Mouse (Mus musculus) liver, embryonic 12.5 days (tissue): ENCODE data around the gene Tchp. TPM values are rescaled to one million over a fixed set of nuclear protein-coding genes. Genes with fewer than 3 reads are reported as not detected.

Experiments
- ATAC-seq: fragments of 200-750 bp; cut with Nextera tagmentation; 2 replicates; pipeline ENCODE4 v1.8.0; 2017; ENCODE audit warnings: moderate number of reproducible peaks, mild to moderate bottlenecking, moderate library complexity
- H3K27ac ChIP-seq: fragments of 300-500 bp; sonication (generic); 2 replicates; pipeline ENCODE4 v1.5.1; 2016; ENCODE audit warnings: mild to moderate bottlenecking
- H3K27me3 ChIP-seq: fragments of 300-500 bp; sonication (generic); replicated peaks from 2 replicates; pipeline ENCODE4 v1.6.1; 2016; ENCODE audit warnings: mild to moderate bottlenecking, moderate library complexity
- H3K36me3 ChIP-seq: fragments of 300-500 bp; sonication (generic); 2 replicates; pipeline ENCODE4 v1.6.1; 2016; ENCODE audit warnings: mild to moderate bottlenecking, moderate library complexity
- H3K4me1 ChIP-seq: fragments of 300-500 bp; sonication (generic); 2 replicates; pipeline ENCODE4 v1.6.1; 2016
- H3K4me2 ChIP-seq: fragments of 300-500 bp; sonication (generic); 2 replicates; pipeline ENCODE4 v1.6.1; 2016; ENCODE audit warnings: mild to moderate bottlenecking, moderate library complexity
- H3K4me3 ChIP-seq: fragments of 300-500 bp; sonication (generic); 2 replicates; pipeline ENCODE4 v1.5.1; 2016; ENCODE audit warnings: mild to moderate bottlenecking, moderate library complexity
- H3K9ac ChIP-seq: fragments of 300-500 bp; sonication (generic); 2 replicates; pipeline ENCODE4 v1.6.1; 2016; ENCODE audit warnings: mild to moderate bottlenecking, moderate library complexity
- H3K9me3 ChIP-seq: fragments of 300-500 bp; sonication (generic); replicated peaks from 2 replicates; pipeline ENCODE4 v1.6.1; 2016; ENCODE audit warnings: mild to moderate bottlenecking, moderate library complexity
- WGBS: fragments of 180-500 bp; shearing (Covaris S2); methylation state at CpG from one replicate; pipeline ENCODE4 v1.1.7; 2016; ENCODE audit not compliant: insufficient replicate concordance; 5-methylcytosine and 5-hydroxymethylcytosine counted together
- polyA plus RNA-seq: library from polyadenylated mRNA; unstranded; fragments of >200 nt; fragmentation: Nextera tagmentation; extraction: Ambion mirVana; gene quantifications from 2 replicates; pipeline ENCODE4 v1.2.1, GENCODE M21; 2016

The Tchp gene
- 6.2 and 7.5 TPM in 2 replicates for polyA plus RNA-seq

DNA sequence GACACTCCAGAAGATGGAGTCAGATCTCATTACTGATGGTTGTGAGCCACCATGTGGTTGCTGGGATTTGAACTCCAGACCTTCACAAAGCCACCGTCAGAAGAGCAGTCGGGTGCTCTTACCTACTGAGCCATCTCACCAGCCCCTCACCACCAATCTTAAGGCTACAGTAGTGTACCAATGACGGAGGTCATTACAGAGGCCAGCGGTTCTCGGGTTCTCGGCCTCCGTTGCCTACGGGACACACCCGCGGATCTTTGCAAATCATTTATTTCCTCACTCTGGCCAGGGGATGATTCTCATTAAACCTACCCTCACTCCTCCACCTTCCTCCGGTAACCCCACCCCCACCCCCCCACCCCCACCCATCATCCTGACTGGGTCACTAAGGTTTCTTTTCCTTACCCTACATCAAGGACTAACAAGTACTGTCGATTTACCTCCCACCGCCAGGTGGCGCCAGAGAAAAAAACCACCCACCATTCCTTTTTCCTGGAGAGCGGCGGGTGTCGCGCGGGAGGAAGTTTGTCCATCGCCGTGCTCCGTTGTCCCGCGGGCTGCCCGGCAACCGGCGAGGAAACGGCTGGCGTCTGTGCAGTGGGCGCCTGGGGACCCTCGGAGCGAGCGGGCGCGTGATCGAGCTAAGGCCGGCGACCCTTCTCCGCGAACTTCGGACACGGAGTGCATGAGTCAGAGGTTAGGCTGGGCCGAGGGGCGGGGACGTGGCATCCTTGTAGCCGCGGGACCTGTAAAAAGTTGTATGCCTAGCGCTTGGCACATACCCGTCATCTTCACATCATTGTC, at the start of gene Tchp:
Tchp (plus strand) TSS at position 496 of the 804 bp plus-strand sequence.
- Histone ChIP-seq H3K36me3 (peaks cover 34% of the 10 kb centered on the region), H3K4me2 (peak within 1 kb of the TSS; percentile 89), H3K4me1 (peaks cover 36% of the 10 kb centered on the region), H3K9ac (peak within 1 kb of the TSS; percentile 81), H3K4me3 (peak within 1 kb of the TSS; percentile 84), H3K9me3 (no peaks in the 10 kb centered on the region), H3K27ac (no peak within 1 kb of the TSS), H3K27me3 (no peaks in the 10 kb centered on the region)
- WGBS = 5% methylated on average over 49 of the region's 49 CpGs
- peak; percentile 68 for ATAC-seq

DNA sequence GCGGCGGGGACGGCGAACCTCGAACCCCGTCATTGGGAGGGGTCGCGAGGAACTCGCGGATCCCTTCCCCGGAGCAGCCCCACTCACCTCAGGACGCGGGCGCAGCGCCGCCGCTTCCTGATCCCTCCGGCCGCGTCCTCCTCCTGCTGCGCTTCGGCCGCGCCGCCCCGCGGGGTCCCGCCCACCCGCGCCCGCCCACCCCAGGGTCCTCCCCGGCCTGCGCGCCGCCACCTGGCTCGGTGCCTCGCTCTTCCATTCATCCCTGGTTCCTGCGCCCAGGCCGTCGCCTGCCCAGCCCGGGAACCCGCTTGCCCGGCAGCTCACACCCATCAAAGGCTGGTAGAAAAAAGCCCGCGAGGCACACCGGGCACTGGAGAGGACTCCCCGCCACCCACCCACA, 49.3 kb upstream of the Tchp start, which contains the start of gene Trpv4:
Trpv4 (minus strand) TSS at position 167 of the 400 bp plus-strand sequence.
- Histone ChIP-seq H3K4me2 (peak within 1 kb of the TSS; percentile 69), H3K4me1 (peaks cover 6% of the 10 kb centered on the region; the same call in 1 of the 2 replicates), H3K9ac (0 out of 2 replicates have a peak within 1 kb of the TSS, but pooled peaks have one; percentile 17), H3K27ac (no peak within 1 kb of the TSS), H3K9me3 (no peaks in the 10 kb centered on the region), H3K4me3 (peak within 1 kb of the TSS; percentile 47), H3K27me3 (peaks cover 82% of the 10 kb centered on the region), H3K36me3 (no peaks in the 10 kb centered on the region)
- 4% methylated on average over 47 of the region's 47 CpGs for WGBS
- ATAC-seq = no peak

DNA sequence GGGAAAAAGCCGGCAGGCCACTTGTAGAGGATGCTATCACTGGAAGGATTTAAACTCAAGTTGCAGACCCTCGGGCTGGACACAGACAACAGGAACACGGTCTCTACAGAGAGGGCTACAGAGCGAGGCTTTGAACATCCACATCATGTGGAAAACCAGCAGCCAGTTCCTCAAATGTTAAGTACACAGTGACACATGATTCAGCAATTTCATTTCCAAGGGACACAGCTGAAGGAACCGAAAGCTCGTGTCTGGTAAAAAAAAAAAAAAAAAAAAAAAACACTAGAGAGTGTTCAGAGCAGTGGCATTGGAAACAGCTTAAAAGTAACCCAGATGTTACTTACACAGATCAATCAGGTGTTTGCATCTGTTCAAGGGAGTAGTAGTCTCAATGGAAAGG, 46.5 kb upstream of the Tchp start:
- H3K9ac ChIP-seq = no peak overlapping the region
- ATAC-seq = no peak
- no peak overlapping the region for H3K4me2 ChIP-seq
- no peak overlapping the region for H3K4me3 ChIP-seq
- H3K36me3 ChIP-seq = no peaks in the 10 kb centered on the region
- no peaks in the 10 kb centered on the region for H3K9me3 ChIP-seq
- H3K4me1 ChIP-seq = peaks cover 6% of the 10 kb centered on the region; the same call in 1 of the 2 replicates
- 32% methylated on average over 6 of the region's 6 CpGs for WGBS
- H3K27ac ChIP-seq = no peak overlapping the region
- peaks cover 57% of the 10 kb centered on the region for H3K27me3 ChIP-seq

DNA sequence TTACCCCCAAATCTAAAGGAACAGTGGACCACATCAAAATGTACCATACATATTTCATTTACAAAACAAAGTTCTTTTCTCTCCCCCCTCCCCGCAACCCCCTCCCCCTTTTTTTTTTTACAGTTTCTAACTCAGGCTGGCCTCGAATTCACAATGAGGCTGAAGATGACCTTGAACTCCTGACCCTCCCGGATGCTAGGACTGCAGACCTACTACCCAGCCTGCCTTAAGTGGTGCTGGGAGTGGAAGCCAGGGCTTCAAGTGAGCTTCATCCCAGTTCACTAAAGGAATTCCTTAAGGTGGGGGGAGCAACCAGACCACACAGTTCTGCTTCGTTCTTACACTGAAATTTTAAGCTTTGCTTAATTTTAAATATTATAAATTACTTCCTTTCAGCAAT, 43.4 kb upstream of the Tchp start:
- Histone ChIP-seq H3K4me1 (peaks cover 14% of the 10 kb centered on the region), H3K27ac (no peak overlapping the region)
- WGBS = 74% methylated on average over 4 of the region's 4 CpGs

DNA sequence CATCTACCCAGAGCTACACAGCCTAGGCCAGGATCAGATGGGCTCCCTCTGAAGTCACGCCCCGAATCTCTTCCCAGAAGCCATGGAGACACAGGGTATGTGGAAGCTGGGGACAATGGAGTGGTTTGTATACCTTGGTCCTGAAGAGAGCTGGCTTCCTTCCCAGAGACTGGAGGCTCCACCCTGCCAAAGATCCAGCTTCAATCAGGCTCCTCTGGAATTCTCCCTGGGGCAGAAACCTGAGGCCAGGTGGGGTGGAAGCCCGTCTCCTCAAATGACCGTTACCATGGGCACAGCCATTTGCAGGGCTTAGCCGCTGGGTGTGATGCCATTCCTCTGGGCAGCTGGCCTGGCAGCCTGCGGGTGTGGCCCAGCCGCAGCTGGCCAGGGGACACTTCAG, 42.8 kb upstream of the Tchp start:
- Histone ChIP-seq H3K9ac (no peak overlapping the region), H3K4me1 (peaks cover 14% of the 10 kb centered on the region), H3K9me3 (no peaks in the 10 kb centered on the region), H3K4me3 (no peak overlapping the region), H3K27me3 (peaks cover 20% of the 10 kb centered on the region), H3K4me2 (no peak overlapping the region), H3K27ac (no peak overlapping the region), H3K36me3 (peaks cover 2% of the 10 kb centered on the region; the same call in 1 of the 2 replicates)
- WGBS = 77% methylated on average over 7 of the region's 7 CpGs
- no peak for ATAC-seq

More for the DNA sequence above, 43.4 kb upstream of the Tchp start:
- H3K4me2 ChIP-seq = no peak overlapping the region
- no peaks in the 10 kb centered on the region for H3K36me3 ChIP-seq
- H3K9ac ChIP-seq = no peak overlapping the region
- ATAC-seq = no peak
- no peak overlapping the region for H3K4me3 ChIP-seq
- peaks cover 26% of the 10 kb centered on the region for H3K27me3 ChIP-seq
- no peaks in the 10 kb centered on the region for H3K9me3 ChIP-seq

DNA sequence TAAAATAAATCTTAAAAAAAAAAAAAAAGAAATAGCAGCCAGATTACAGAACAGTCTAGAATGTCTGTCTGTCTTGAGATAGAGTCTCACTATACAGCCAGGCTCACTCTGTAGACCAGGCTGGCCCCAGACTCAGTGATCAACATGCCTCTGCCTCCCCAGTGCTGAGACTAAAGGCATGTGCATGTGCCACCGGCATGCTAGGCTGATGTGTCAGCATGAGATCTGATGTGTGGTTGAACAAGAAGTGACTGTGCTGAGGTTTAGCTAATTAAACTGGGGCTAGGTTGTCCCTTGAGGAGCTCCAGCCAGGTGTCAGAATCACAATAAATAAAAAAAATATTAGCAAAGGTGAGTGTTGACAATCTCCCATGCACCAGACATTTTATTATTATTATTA, 40.9 kb upstream of the Tchp start:
- Histone ChIP-seq H3K9ac (no peak overlapping the region), H3K9me3 (no peaks in the 10 kb centered on the region), H3K4me3 (no peak overlapping the region), H3K27ac (no peak overlapping the region), H3K36me3 (peaks cover 10% of the 10 kb centered on the region; the same call in 1 of the 2 replicates), H3K4me1 (peaks cover 14% of the 10 kb centered on the region), H3K27me3 (peaks cover 5% of the 10 kb centered on the region; the same call in 1 of the 2 replicates), H3K4me2 (peak overlapping the region; percentile 74)
- ATAC-seq = no peak
- 52% methylated on average over 1 of the region's 1 CpGs for WGBS

DNA sequence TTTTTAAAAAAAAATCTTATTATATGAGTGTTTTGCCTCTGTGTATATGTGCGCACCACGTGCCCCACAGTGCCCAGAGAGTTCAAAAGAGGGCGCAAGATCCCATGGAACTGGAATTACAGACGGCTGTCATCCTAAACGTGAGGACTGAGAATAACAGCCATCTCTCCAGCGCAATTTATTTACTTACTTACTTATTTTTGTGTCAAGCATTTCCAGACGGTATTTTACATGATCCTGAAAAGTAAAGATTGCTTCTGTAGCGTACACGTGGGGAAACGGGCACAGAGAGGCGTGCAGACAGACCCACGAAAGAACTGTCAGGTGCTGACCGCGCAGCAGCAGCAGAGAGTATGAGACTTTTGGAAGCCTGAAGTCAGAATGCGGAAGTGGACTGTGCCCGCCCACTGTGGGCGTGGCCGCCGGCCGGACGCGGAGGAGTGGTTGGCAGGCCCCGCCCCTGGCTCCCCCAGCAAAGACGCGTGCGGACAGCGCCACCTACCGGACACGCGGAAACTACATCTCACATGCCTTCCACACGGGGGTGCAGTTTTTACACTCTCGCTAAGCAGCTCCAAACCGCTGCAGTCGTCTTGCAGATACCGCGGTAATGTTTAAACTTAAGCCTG, 40.2 kb upstream of the Tchp start:
- Histone ChIP-seq H3K27ac (peak overlapping the region; percentile 80), H3K36me3 (peaks cover 10% of the 10 kb centered on the region; the same call in 1 of the 2 replicates), H3K4me2 (peak overlapping the region; percentile 74), H3K27me3 (no peaks in the 10 kb centered on the region; the same call in 1 of the 2 replicates), H3K4me3 (peak overlapping the region; percentile 51), H3K9ac (peak overlapping the region; percentile 48), H3K4me1 (peaks cover 14% of the 10 kb centered on the region), H3K9me3 (no peaks in the 10 kb centered on the region)
- ATAC-seq = peak; percentile 87
- WGBS = 3% methylated on average over 36 of the region's 36 CpGs

DNA sequence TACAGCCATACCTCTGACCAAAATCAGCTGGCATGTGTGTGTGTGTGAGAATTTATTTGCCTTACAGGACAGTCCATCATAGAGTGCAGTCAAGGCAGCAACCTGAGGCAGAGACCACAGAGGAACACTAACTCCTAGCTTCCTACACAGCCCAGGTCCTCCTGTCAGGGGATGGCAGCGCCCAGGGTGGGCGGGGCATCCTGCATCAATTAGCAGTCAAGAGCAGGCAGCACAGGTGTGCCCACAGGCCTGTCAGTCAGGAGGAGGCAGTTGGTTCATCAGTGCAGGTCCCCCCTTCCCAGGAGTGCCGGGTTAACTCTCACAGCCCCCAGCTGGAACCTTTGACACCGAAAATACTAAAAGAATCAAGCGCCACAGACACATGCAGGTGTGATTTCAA, 38.5 kb upstream of the Tchp start:
- H3K36me3 ChIP-seq = peaks cover 21% of the 10 kb centered on the region
- no peak for ATAC-seq
- H3K9ac ChIP-seq = no peak overlapping the region
- H3K4me3 ChIP-seq = no peak overlapping the region
- H3K4me1 ChIP-seq = peaks cover 14% of the 10 kb centered on the region
- H3K27ac ChIP-seq = no peak overlapping the region
- WGBS = 83% methylated on average over 5 of the region's 5 CpGs
- no peaks in the 10 kb centered on the region for H3K9me3 ChIP-seq
- H3K27me3 ChIP-seq = no peaks in the 10 kb centered on the region; the same call in 1 of the 2 replicates
- no peak overlapping the region for H3K4me2 ChIP-seq

DNA sequence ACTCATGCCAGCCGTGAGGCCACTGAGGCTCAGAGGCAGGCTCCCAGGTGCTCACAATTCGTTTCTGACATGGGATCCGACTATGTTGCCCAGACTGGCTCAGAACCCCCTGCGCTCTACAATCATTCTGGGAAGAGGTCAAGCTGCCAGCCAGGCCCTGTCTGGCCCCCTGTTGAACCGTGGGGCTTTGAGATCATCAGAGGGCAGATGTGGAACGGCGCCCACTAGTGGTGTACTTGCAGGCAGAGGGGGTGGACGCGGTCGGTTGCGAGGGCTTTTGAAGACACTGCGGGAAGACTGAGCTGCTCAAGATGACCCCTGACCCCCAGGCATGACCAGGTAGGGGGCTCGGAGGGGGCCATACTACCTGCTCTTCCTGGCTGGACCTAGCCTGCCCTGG, 34.4 kb upstream of the Tchp start:
- H3K27ac ChIP-seq = no peak overlapping the region
- H3K4me3 ChIP-seq = no peak overlapping the region
- 83% methylated on average over 13 of the region's 13 CpGs for WGBS
- H3K36me3 ChIP-seq = peaks cover 45% of the 10 kb centered on the region
- H3K4me2 ChIP-seq = no peak overlapping the region
- H3K27me3 ChIP-seq = no peaks in the 10 kb centered on the region
- no peak for ATAC-seq
- 0 out of 2 replicates have a peak, but pooled peaks cover 1% of the 10 kb centered on the region for H3K4me1 ChIP-seq
- no peak overlapping the region for H3K9ac ChIP-seq
- no peaks in the 10 kb centered on the region for H3K9me3 ChIP-seq

DNA sequence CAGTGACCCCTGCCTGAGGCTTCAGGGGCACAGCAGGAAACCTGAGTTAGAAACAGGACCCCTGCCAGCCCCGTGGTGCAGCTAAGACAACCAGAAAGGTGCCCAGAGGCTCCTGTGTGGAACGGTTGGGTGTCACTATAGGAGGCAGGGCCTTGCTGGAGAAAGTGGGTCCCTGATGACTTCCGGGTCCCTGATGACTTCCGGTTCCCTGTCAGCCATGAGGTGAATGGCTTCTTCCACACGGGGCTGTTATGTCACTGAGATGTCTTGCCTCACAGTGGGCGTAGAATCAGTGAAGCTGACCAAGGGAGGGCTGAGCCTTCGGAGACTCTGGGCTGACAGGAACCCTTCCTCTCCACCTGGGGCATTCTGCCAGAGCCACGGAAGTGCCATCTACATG, 33.0 kb upstream of the Tchp start:
- Histone ChIP-seq H3K27ac (no peak overlapping the region), H3K4me1 (no peaks in the 10 kb centered on the region), H3K36me3 (peaks cover 48% of the 10 kb centered on the region), H3K9me3 (no peaks in the 10 kb centered on the region), H3K27me3 (no peaks in the 10 kb centered on the region), H3K4me2 (no peak overlapping the region), H3K9ac (no peak overlapping the region), H3K4me3 (no peak overlapping the region)
- no peak for ATAC-seq
- WGBS = 73% methylated on average over 8 of the region's 8 CpGs

DNA sequence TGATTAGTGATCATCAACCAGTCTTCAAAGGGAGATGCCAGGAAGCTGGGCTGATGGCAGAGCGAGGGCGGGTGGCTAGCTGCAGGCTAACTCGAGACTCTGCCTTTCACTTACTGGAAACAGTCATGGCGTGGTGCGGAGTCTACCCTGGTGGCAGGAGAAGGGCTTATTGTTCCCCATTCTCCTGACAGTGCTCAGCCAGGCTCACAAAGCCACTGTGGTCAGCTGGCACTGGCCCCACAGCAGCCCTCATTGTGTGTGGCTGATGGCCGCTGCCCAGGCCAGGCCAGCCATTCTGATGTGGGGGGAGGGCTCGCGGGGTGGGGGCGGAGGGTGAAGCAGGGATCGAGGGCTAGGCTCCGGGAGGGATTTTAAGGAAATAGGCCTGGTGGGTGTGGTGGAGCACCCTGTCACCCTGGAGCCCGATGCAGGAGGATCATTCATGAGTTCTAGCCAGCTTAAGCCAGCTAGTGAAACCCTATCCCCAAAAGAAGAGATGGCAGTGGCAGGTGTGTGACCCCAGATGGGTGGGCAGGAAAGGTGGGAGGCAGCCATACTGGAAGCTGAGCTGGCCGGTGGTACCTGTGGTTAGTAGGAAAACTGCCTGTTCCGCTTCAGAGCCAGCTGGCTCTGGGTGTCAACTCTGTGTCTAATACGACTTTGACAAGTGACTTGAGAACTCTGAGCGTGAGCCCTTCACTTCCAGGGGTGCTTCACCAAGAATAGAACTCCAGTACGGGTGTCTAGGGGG, 27.5 kb upstream of the Tchp start:
- H3K9ac ChIP-seq = no peak overlapping the region
- WGBS = 76% methylated on average over 17 of the region's 17 CpGs

More for the DNA sequence above, 27.5 kb upstream of the Tchp start:
- no peak for ATAC-seq
- Histone ChIP-seq H3K4me3 (no peak overlapping the region), H3K4me1 (peaks cover 17% of the 10 kb centered on the region; the same call in 1 of the 2 replicates), H3K36me3 (peaks cover 22% of the 10 kb centered on the region), H3K27ac (no peak overlapping the region), H3K27me3 (no peaks in the 10 kb centered on the region), H3K9me3 (no peaks in the 10 kb centered on the region), H3K4me2 (no peak overlapping the region)
